Mouse (Mus musculus) CH12.LX (cell line): ENCODE data around the gene Cyp4f14. TPM values are rescaled to one million over a fixed set of nuclear protein-coding genes. Genes with fewer than 3 reads are reported as not detected.
A peak's percentile ranks its signal among the peaks of the same experiment; 100 is the strongest.

Experiments used
- DNase-seq: peaks from one replicate; pipeline ENCODE4 v3.0.0-alpha.2; 2013; ENCODE audit errors: extremely low read depth
- H3K27ac ChIP-seq: 2 replicates; pipeline ENCODE4 v1.5.1; 2012; ENCODE audit warnings: low read depth, mild to moderate bottlenecking, control low read depth, moderate library complexity; ENCODE audit not compliant: insufficient read depth
- H3K27me3 ChIP-seq: replicated peaks from 2 replicates; pipeline ENCODE3; 2012; ENCODE audit warnings: inconsistent platforms
- H3K36me3 ChIP-seq, 2 experiments: replicated peaks in 1 of 2; 2 replicates each; pipeline versions ENCODE3 to v1.6.1; 2012; ENCODE audit warnings: inconsistent platforms in 1 of 2, low read length in 1 of 2, mild to moderate bottlenecking in 1 of 2, mixed read lengths in 1 of 2, moderate library complexity in 1 of 2; ENCODE audit not compliant: control insufficient read depth in 1 of 2, insufficient read depth in 1 of 2
- H3K4me1 ChIP-seq, 2 experiments: 2 replicates each; pipeline ENCODE4 v1.6.1; 2012; ENCODE audit warnings: inconsistent platforms in 1 of 2, moderate library complexity in 1 of 2; ENCODE audit not compliant: insufficient read depth in 2 of 2, control insufficient read depth in 1 of 2
- H3K4me2 ChIP-seq: 2 replicates; pipeline ENCODE4 v1.6.1; 2012; ENCODE audit warnings: low read depth, mild to moderate bottlenecking, control low read depth; ENCODE audit not compliant: poor library complexity, insufficient read depth, severe bottlenecking
- H3K4me3 ChIP-seq, 3 experiments: fragments of 150-350 bp in 1 of 3; sonication (generic) in 1 of 3; replicated peaks in 1 of 3; 2 replicates each; pipeline versions ENCODE3 to v1.5.1; 2011 to 2012; ENCODE audit warnings: low read depth in 2 of 3, low read length in 2 of 3, mild to moderate bottlenecking in 2 of 3, moderate library complexity in 2 of 3, control low read depth in 1 of 3, improper control_type of control experiment in 1 of 3, inconsistent platforms in 1 of 3, mixed read lengths in 1 of 3; ENCODE audit not compliant: poor library complexity in 1 of 3
- H3K79me2 ChIP-seq: replicated peaks from 2 replicates; pipeline ENCODE4 v1.6.1; 2012; ENCODE audit warnings: mild to moderate bottlenecking, moderate library complexity; ENCODE audit not compliant: control insufficient read depth, poor library complexity, insufficient read depth, severe bottlenecking; ENCODE audit errors: extremely low read depth
- H3K9ac ChIP-seq: 2 replicates; pipeline ENCODE4 v1.6.1; 2012; ENCODE audit warnings: low read depth, mild to moderate bottlenecking, control low read depth, moderate library complexity; ENCODE audit not compliant: insufficient read depth
- H3K9me3 ChIP-seq: replicated peaks from 2 replicates; pipeline ENCODE3; 2012; ENCODE audit warnings: low read length, inconsistent platforms, mixed read lengths
- CHD1 ChIP-seq: IDR thresholded peaks from 2 replicates; pipeline ENCODE4 v1.6.1; 2012; ENCODE audit warnings: low read depth, low read length, improper control_type of control experiment, inconsistent platforms
- CTCF ChIP-seq, 2 experiments: IDR thresholded peaks in 1 of 2; conservative IDR thresholded peaks in 1 of 2; 2 replicates each; pipeline ENCODE4 v1.5.1; 2011 to 2012; ENCODE audit warnings: low read depth in 2 of 2, low read length in 2 of 2, improper control_type of control experiment in 1 of 2, inconsistent platforms in 1 of 2, mild to moderate bottlenecking in 1 of 2, moderate library complexity in 1 of 2
- E2F4 ChIP-seq: IDR thresholded peaks from 2 replicates; pipeline ENCODE4 v1.6.1; 2011; ENCODE audit warnings: low read depth, low read length, improper control_type of control experiment; ENCODE audit not compliant: insufficient replicate concordance
- ELF1 ChIP-seq: IDR thresholded peaks from 2 replicates; pipeline ENCODE4 v1.6.1; 2014; ENCODE audit warnings: low read depth, mild to moderate bottlenecking, inconsistent platforms, low read length, improper control_type of control experiment
- KAT2A ChIP-seq: IDR thresholded peaks from 2 replicates; pipeline ENCODE4 v1.6.1; 2012; ENCODE audit warnings: low read length, improper control_type of control experiment, inconsistent platforms; ENCODE audit not compliant: insufficient replicate concordance
- MAFK ChIP-seq: IDR thresholded peaks from 2 replicates; pipeline ENCODE4 v1.6.1; 2011; ENCODE audit warnings: low read length, improper control_type of control experiment; ENCODE audit not compliant: insufficient replicate concordance
- MAX ChIP-seq: IDR thresholded peaks from 2 replicates; pipeline ENCODE4 v1.6.1; 2011; ENCODE audit warnings: low read length, improper control_type of control experiment
- MAZ ChIP-seq: IDR thresholded peaks from 2 replicates; pipeline ENCODE4 v1.6.1; 2012; ENCODE audit warnings: low read depth, mild to moderate bottlenecking, inconsistent platforms, low read length, improper control_type of control experiment, moderate library complexity
- MXI1 ChIP-seq: IDR thresholded peaks from 2 replicates; pipeline ENCODE4 v1.6.1; 2011; ENCODE audit warnings: mild to moderate bottlenecking, low read depth, low read length, improper control_type of control experiment
- NELFE ChIP-seq: IDR thresholded peaks from 2 replicates; pipeline ENCODE4 v1.6.1; 2011; ENCODE audit warnings: low read depth, low read length, improper control_type of control experiment
- NRF1 ChIP-seq: IDR thresholded peaks from 2 replicates; pipeline ENCODE4 v1.6.1; 2014; ENCODE audit warnings: low read depth, mild to moderate bottlenecking, inconsistent platforms, low read length, improper control_type of control experiment, moderate library complexity
- PAX5 ChIP-seq: IDR thresholded peaks from 2 replicates; pipeline ENCODE4 v1.6.1; 2012; ENCODE audit warnings: low read length, inconsistent platforms, mixed read lengths
- POLR2A ChIP-seq: IDR thresholded peaks from 2 replicates; pipeline ENCODE4 v1.6.1; 2011; ENCODE audit warnings: low read depth, mild to moderate bottlenecking, improper control_type of control experiment, low read length
- POLR2AphosphoS2 ChIP-seq: IDR thresholded peaks from 2 replicates; pipeline ENCODE4 v1.6.1; 2011; ENCODE audit warnings: low read depth, low read length, improper control_type of control experiment
- RAD21 ChIP-seq: IDR thresholded peaks from 2 replicates; pipeline ENCODE4 v1.6.1; 2011; ENCODE audit warnings: low read depth, mild to moderate bottlenecking, low read length, improper control_type of control experiment, moderate library complexity
- RCOR1 ChIP-seq: conservative IDR thresholded peaks from 2 replicates; pipeline ENCODE4 v1.6.1; 2012; ENCODE audit warnings: low read depth, mild to moderate bottlenecking, inconsistent platforms, low read length, improper control_type of control experiment
- SIN3A ChIP-seq: IDR thresholded peaks from 2 replicates; pipeline ENCODE4 v1.6.1; 2012; ENCODE audit warnings: low read length, improper control_type of control experiment, inconsistent platforms
- SMC3 ChIP-seq: IDR thresholded peaks from 2 replicates; pipeline ENCODE4 v1.6.1; 2011; ENCODE audit warnings: low read depth, low read length, improper control_type of control experiment
- TBP ChIP-seq: conservative IDR thresholded peaks from 2 replicates; pipeline ENCODE4 v1.6.1; 2011; ENCODE audit warnings: low read depth, low read length, improper control_type of control experiment
- TCF12 ChIP-seq: IDR thresholded peaks from 2 replicates; pipeline ENCODE4 v1.6.1; 2014; ENCODE audit warnings: low read depth, mild to moderate bottlenecking, inconsistent platforms, low read length, improper control_type of control experiment
- USF1 ChIP-seq: IDR thresholded peaks from 2 replicates; pipeline ENCODE4 v1.6.1; 2014; ENCODE audit warnings: low read depth, mild to moderate bottlenecking, inconsistent platforms, low read length, improper control_type of control experiment
- ZMIZ1 ChIP-seq: IDR thresholded peaks from 2 replicates; pipeline ENCODE4 v1.6.1; 2012; ENCODE audit warnings: low read depth, mild to moderate bottlenecking, inconsistent platforms, low read length, improper control_type of control experiment
- dilution Hi-C: fragments of 300-500 bp; cut with MboI; formaldehyde crosslinking; loops from 2 replicates; pipeline ENCODE4 v1.14.3; 2020; ENCODE audit warnings: low sequenced_read_pairs; ENCODE audit not compliant: extremely low pct_unique_long_range_greater_than_20kb, extremely low pct_ligation_motif_present
- in situ Hi-C: fragments of 300-500 bp; cut with MboI; formaldehyde crosslinking; loops from 3 replicates; pipeline ENCODE4 v1.14.3; 2019; ENCODE audit warnings: low sequenced_read_pairs, low pct_ligation_motif_present, low pct_unique_long_range_greater_than_20kb, mixed read lengths
- polyA plus RNA-seq: library from polyadenylated mRNA; unstranded; fragments of >175 nt; gene quantifications from 2 replicates; pipeline ENCODE4 v1.2.1, GENCODE M21; 2012; ENCODE audit warnings: low read depth; ENCODE audit not compliant: insufficient read length
- total RNA-seq, 2 experiments: library from RNA; depleted of rRNA; stranded (reverse); fragments of 300-350 nt in 1 of 2; fragments of >200 nt in 1 of 2; gene quantifications; 2 replicates each; pipeline ENCODE4 v1.2.3; 2012 to 2014

Cyp4f14 gene
- total and polyA plus RNA-seq, 3 experiments: not detected

DNA sequence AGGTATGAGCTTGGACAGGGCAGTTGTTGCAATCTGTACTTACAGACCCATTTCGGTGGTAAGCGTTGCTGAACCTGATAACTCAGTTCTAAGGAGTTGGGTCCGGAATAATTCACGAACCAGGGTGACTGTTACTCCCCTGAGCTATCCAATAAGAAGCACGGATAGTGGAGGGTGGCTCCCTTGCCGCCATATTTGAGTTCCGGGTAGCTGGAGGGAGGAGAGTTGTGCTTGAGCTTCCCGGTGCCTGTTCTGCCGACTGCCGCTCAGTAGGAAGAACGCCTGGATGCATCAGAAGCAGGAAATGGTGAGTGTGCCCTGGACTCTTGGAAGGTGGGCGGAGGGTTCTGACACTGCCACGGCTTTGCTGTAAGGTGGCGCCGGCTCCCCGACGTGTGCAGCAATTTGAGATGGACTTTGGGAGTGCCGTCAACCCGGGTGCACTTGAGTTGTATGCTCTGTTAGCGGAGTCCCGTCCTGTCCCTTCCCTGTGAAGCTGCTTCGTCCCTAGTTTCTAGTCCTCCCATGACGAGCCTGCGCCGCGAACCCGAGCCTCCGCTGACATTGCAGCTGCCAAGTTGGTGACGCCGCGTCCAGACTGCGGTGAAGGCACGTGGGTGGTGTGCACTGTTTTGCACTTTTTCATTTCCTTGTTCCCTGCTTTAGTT is 48.6 kb upstream of the Cyp4f14 start, which contains the start of gene Zfp472 (continued):
- TF ChIP-seq RCOR1 (0 out of 2 replicates have a peak, but pooled peaks have one; percentile 43), POLR2A (peak; percentile 75), ZMIZ1 (peak; percentile 43), SIN3A (peak; percentile 87), RAD21 (no peak), NELFE (peak; percentile 66), TCF12 (peak; percentile 78), ELF1 (peak; percentile 93), E2F4 (peak; percentile 89)

DNA sequence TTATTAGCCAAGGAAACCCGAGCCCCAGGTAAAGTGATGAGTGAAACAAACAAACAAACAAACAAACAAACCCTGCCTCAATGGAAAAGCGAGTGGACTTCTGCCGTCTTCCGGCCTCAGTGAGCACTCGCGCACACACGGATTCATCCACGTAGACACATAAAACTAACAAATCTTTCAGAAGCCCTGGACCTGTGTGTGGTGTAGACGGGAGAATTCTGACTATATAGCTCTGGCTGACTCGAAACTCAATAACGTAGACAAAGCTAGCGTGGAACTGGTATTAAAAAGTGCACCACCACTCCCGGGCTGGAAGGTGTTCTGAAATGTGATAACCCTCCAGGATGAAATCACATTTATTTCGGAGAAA is 48.1 kb upstream of the Cyp4f14 start:
- no peak overlapping the region; the same call in 1 of the 2 replicates for H3K27ac ChIP-seq
- peak overlapping the region; percentile 82 for H3K4me2 ChIP-seq
- H3K4me3 ChIP-seq: peak overlapping the region; percentile 78 to 96 (median 86)
- H3K9me3 ChIP-seq: peaks cover 3% of the 10 kb centered on the region
- dilution Hi-C loops: no loop called here
- peaks cover 4 to 12% of the 10 kb centered on the region in 2 experiments; a peak in 3 of 4 replicates for H3K4me1 ChIP-seq
- no peak for TF ChIP-seq MAFK
- TF ChIP-seq POLR2AphosphoS2: no peak
- no peak for TF ChIP-seq MAZ
- no peak for TF ChIP-seq RCOR1
- no peak for TF ChIP-seq USF1
- TF ChIP-seq PAX5: no peak
- no peak for TF ChIP-seq SMC3
- no peak for TF ChIP-seq CTCF (conservative IDR thresholded peaks at IDR 0.05 in 1 of 2, IDR thresholded peaks at IDR 0.05 in 1 of 2; ENCODE audit: low read depth in 2 of 2, low read length in 2 of 2)
- TF ChIP-seq MXI1: no peak
- TF ChIP-seq TCF12: no peak
- no peak for TF ChIP-seq NRF1
- TF ChIP-seq RAD21: no peak
- no peak for TF ChIP-seq KAT2A
- TF ChIP-seq ZMIZ1: no peak
- no peak for TF ChIP-seq MAX
- TF ChIP-seq CHD1: no peak
- TF ChIP-seq TBP: no peak
- H3K79me2 ChIP-seq: peaks cover 25% of the 10 kb centered on the region
- no peak for DNase-seq
- peak overlapping the region; percentile 81 for H3K9ac ChIP-seq
- peaks cover 0 to 6% of the 10 kb centered on the region in 2 experiments for H3K36me3 ChIP-seq
- no peaks in the 10 kb centered on the region for H3K27me3 ChIP-seq
- in situ Hi-C loops: no loop called here
